Mouse (Mus musculus) C2C12 (cell line): ENCODE measurements around the gene Sgsm2.
A peak's percentile ranks its signal among the peaks of the same experiment; 100 is the strongest.

ENCODE experiments used
- CEBPB ChIP-seq: IDR thresholded peaks from one replicate; pipeline ENCODE4 v1.6.1; 2011; ENCODE audit warnings: low read depth, mild to moderate bottlenecking, control low read depth, moderate library complexity
- CTCF ChIP-seq: IDR thresholded peaks from one replicate; pipeline ENCODE4 v1.5.1; 2011; ENCODE audit not compliant: control insufficient read depth, insufficient read depth, insufficient read length
- FOSL1 ChIP-seq: IDR thresholded peaks from one replicate; pipeline ENCODE4 v1.8.0; 2011; ENCODE audit warnings: mild to moderate bottlenecking, low read length; ENCODE audit not compliant: poor library complexity, insufficient read depth, severe bottlenecking
- MAX ChIP-seq: IDR thresholded peaks from one replicate; pipeline ENCODE4 v1.6.1; 2011; ENCODE audit warnings: mild to moderate bottlenecking, control low read depth
- MYOD1 ChIP-seq: IDR thresholded peaks from one replicate; pipeline ENCODE4 v1.6.1; 2011; ENCODE audit warnings: low read depth; ENCODE audit not compliant: control insufficient read depth, insufficient read length
- MYOG ChIP-seq: IDR thresholded peaks from one replicate; pipeline ENCODE4 v1.6.1; 2011; ENCODE audit not compliant: control insufficient read depth, insufficient read length; ENCODE audit errors: extremely low read depth
- USF1 ChIP-seq: IDR thresholded peaks from one replicate; pipeline ENCODE4 v1.6.1; 2011; ENCODE audit warnings: low read depth, mild to moderate bottlenecking, control low read depth, moderate library complexity

DNA sequence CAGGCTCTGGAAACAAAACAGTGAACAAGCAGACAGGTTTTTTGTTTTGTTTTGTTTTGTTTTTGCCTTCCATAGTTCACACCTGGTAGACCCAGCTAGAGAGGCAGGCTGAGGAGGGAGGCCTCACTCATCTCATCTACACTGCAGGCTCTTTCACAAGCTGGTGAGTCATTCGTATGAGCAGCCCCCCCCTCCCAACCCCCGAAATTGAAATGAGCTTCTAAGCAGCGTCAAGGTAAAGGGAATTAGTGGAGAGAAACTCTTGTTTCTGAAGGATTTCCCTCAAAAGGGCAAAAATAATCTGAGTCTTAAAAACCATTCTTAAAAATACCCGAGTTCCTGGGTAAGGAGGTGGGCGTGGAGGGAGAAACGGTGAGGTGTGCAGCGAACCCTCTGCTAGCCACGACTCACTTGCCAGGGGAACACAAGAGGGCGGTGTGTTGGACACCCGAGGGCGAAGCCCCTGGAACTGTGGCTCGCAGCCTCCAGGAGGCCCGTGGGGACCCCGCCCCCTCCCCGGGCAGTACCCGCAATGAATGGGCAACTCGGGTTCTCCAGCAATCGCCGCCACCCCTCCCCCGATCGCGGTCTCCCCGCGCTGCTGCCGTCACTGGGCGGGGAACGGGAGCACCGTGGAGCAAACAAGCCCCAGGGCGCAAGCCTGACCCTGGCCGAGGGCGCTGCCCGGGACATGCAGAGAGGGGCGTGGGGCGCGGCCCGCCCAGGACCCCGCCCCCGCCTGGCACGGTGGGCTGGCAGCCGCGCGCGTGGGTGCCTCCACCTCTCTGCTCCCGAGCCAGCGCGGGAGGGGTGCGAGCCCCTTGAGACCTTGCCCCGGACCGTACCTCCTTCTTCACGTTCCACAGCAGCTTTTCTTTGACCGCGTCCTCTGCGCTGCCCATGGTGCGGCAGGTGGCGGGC, 620 bp downstream of the Sgsm2 start:
- TF ChIP-seq CTCF (peak; percentile 32), FOSL1 (no peak), CEBPB (peak; percentile 52), USF1 (no peak), MAX (no peak), MYOD1 (no peak), MYOG (no peak)
